Mouse (Mus musculus) frontal cortex, postnatal 36 days (tissue): ENCODE results near the gene Bcl2l14.

ENCODE experiments used
- DNase-seq, 2 experiments: peaks; one replicate each; pipeline ENCODE4 v3.0.0; 2022; ENCODE audit warnings: low spot score in 2 of 2

Gene Bcl2l14

DNA sequence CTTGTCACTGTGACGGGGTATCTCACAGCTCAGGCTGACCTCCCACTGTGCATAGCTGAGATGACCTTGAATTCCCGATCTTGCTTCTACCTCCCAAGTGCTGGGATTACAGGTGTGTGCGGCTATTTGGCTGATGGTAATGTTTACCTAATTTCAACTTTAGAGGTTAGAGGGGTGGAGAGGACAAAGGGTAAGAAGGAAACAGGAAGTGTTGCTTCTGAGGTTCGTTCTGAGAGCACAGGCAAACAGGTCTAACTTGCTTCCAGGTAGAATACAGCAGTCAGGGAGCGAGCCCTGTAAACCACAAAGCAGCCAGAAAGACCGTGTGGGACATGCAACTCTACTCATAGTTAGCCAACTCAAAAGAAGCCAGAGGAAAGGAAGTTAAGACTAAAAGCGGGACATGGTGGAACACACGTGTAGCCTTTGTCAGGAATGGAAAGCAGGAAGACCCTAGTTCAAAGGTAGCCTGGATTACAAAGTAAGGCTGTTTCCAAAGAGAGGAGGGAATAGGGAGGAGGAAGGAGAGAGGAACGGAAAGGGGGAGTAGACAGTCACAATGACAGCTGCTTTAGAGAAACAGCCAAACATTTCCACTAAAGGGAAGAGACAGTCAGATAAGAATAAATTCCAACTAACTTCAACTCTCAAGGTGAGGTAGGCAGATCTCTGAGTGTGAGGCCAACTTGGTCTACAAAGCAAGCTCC lies 47.2 kb downstream of the Bcl2l14 start:
- DNase-seq = no peak

GRCm38 (mm10) chr6:134443925-134444324 lies 47.8 kb downstream of the Bcl2l14 start:
- DNase-seq = no peak

DNA sequence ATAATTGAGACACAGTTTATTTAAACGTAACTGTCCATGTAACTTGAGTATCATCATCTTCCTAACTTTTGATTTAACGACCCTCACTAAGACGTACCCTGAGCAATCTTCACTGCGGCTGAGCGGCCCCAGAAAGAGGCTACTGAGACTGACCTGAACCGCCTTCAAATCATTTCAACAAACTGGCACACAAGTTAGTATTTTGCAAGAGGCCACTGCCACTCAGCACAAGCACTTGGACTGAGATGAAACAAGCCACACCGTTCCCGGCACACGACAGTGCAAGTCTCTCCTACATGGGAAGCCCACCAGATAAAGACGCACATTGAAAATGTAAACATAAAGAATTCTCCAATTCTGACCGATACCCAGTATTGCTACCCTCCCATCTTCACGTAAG lies 52.3 kb downstream of the Bcl2l14 start:
- DNase-seq = no peak

- DNase-seq = peak; percentile 18 to 42
Observed at GRCm38 (mm10) chr6:134449958-134450357, 53.8 kb downstream of the Bcl2l14 start.

- peak; percentile 29 to 48 for DNase-seq
Observed at GRCm38 (mm10) chr6:134450661-134451119, 54.6 kb downstream of the Bcl2l14 start.

- DNase-seq = no peak
Observed at GRCm38 (mm10) chr6:134454093-134454492, 58.0 kb downstream of the Bcl2l14 start.

GRCm38 (mm10) chr6:134458376-134458775 lies 62.3 kb downstream of the Bcl2l14 start:
- DNase-seq = no peak

GRCm38 (mm10) chr6:134461175-134461574 lies 65.1 kb downstream of the Bcl2l14 start:
- DNase-seq = no peak

- DNase-seq = no peak
Observed at GRCm38 (mm10) chr6:134466671-134467229, 70.6 kb downstream of the Bcl2l14 start.

GRCm38 (mm10) chr6:134469297-134469696 lies 73.2 kb downstream of the Bcl2l14 start:
- no peak for DNase-seq

DNA sequence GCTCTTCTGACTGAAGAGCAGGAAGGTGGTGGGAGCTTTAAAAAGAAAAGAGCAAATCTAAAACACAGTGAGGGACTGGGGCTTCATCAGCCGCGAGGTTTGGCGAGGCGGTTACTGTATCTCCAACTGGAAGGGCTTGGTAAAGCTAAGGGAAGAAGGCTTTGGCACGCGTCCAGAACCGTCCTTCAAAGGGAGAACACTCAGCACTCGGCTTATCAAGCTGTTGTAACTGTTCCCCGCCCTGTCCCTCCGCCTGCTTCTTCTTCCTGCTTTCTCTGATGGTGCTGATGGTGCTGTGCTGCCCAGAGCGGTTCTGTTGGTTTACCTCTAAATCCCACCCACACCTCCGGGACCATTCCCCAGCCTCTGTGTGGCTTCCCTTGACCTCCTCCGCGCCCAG lies 74.7 kb downstream of the Bcl2l14 start:
- no peak for DNase-seq

- no peak for DNase-seq
Observed at GRCm38 (mm10) chr6:134473143-134473561, 77.0 kb downstream of the Bcl2l14 start.

DNA sequence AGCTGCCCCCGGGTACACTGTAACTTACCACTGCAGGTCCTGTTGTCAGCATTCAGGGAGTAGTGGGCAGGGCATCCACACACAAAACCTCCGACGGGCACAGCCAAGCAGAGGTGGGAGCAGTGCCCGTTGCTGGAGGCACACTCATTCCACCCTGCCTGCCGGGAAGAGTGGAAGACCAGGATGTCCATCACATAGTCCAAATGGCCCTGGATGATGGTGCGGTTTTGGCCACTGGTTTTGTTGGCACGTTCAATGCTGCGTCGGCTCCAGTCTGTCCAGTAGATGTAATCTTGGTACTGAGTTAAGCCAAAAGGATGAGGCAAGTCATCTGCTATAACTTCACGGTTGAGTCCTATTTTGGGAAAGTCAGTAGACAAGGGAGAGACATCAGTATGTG lies 83.4 kb downstream of the Bcl2l14 start:
- DNase-seq = no peak

- DNase-seq = no peak
Observed at GRCm38 (mm10) chr6:134486318-134486717, 90.2 kb downstream of the Bcl2l14 start.
